Mouse (Mus musculus) heart, embryonic 13.5 days (tissue): Measurements from ENCODE around the gene Tmem11. TPM values are rescaled to one million over a fixed set of nuclear protein-coding genes. Genes with fewer than 3 reads are reported as not detected.
"Not testable (repeated sequence)": the region's sequence is repeated elsewhere in the genome, so short reads cannot be mapped to it uniquely, and the experiment has no call there.

ENCODE experiments used
- ATAC-seq: fragments of 200-750 bp; cut with Nextera tagmentation; 2 replicates; pipeline ENCODE4 v1.8.0; 2017; ENCODE audit warnings: moderate TSS enrichment; ENCODE audit not compliant: insufficient number of reproducible peaks, low FRiP score, low TSS enrichment; ENCODE audit errors: extremely low read depth
- H3K27ac ChIP-seq: fragments of 300-500 bp; sonication (generic); replicated peaks from 2 replicates; pipeline ENCODE4 v1.5.1; 2015; ENCODE audit warnings: moderate library complexity, mild to moderate bottlenecking, inconsistent platforms
- H3K27me3 ChIP-seq: fragments of 300-500 bp; sonication (generic); replicated peaks from 2 replicates; pipeline ENCODE4 v1.6.1; 2015; ENCODE audit warnings: mild to moderate bottlenecking, inconsistent platforms
- H3K36me3 ChIP-seq: fragments of 300-500 bp; sonication (generic); 2 replicates; pipeline ENCODE4 v1.6.1; 2015; ENCODE audit warnings: mild to moderate bottlenecking, inconsistent platforms
- H3K4me1 ChIP-seq: fragments of 300-500 bp; sonication (generic); 2 replicates; pipeline ENCODE4 v1.6.1; 2015; ENCODE audit warnings: inconsistent platforms
- H3K4me2 ChIP-seq: fragments of 300-500 bp; sonication (generic); 2 replicates; pipeline ENCODE4 v1.6.1; 2015; ENCODE audit warnings: inconsistent platforms, mild to moderate bottlenecking, moderate library complexity
- H3K4me3 ChIP-seq: fragments of 300-500 bp; sonication (generic); 2 replicates; pipeline ENCODE4 v1.5.1; 2015; ENCODE audit warnings: moderate library complexity, mild to moderate bottlenecking, inconsistent platforms
- H3K9ac ChIP-seq: fragments of 300-500 bp; sonication (generic); 2 replicates; pipeline ENCODE4 v1.6.1; 2015; ENCODE audit warnings: inconsistent platforms, mild to moderate bottlenecking, moderate library complexity
- H3K9me3 ChIP-seq: fragments of 300-500 bp; sonication (generic); 2 replicates; pipeline ENCODE4 v1.6.1; 2016; ENCODE audit warnings: inconsistent platforms
- WGBS: fragments of 180-500 bp; shearing (Covaris S2); methylation state at CpG from one replicate; pipeline ENCODE4 v1.1.7; 2015; ENCODE audit warnings: mixed read lengths; 5-methylcytosine and 5-hydroxymethylcytosine counted together
- polyA plus RNA-seq: library from polyadenylated mRNA; unstranded; fragments of >200 nt; fragmentation: Nextera tagmentation; extraction: Ambion mirVana; gene quantifications from 2 replicates; pipeline ENCODE4 v1.2.1, GENCODE M21; 2015

The Tmem11 gene
- polyA plus RNA-seq, 1 experiment from 2014 or later = 60.6 TPM

- Histone ChIP-seq H3K9me3 (no peaks in the 10 kb centered on the region), H3K9ac (no peak overlapping the region), H3K4me1 (peaks cover 26% of the 10 kb centered on the region), H3K4me3 (no peak overlapping the region), H3K36me3 (peaks cover 8% of the 10 kb centered on the region), H3K27ac (no peak overlapping the region), H3K27me3 (no peaks in the 10 kb centered on the region), H3K4me2 (no peak overlapping the region)
- ATAC-seq = no peak
- 70% methylated on average over 3 of the region's 3 CpGs for WGBS
These were observed 3.3 kb upstream of the Tmem11 start for GRCm38 (mm10) chr11:60882386-60882785.

- Histone ChIP-seq H3K4me1 (peaks cover 38% of the 10 kb centered on the region), H3K9me3 (no peaks in the 10 kb centered on the region), H3K4me2 (0 out of 2 replicates have a peak overlapping the region, but pooled peaks have one; percentile 83), H3K36me3 (peaks cover 8% of the 10 kb centered on the region), H3K9ac (no peak overlapping the region), H3K4me3 (no peak overlapping the region), H3K27ac (no peak overlapping the region), H3K27me3 (no peaks in the 10 kb centered on the region)
- 90% methylated on average over 4 of the region's 4 CpGs for WGBS
- ATAC-seq = no peak
These were observed 1.5 kb upstream of the Tmem11 start for GRCm38 (mm10) chr11:60880559-60880958.

- Histone ChIP-seq H3K27ac (peak overlapping the region; percentile 98), H3K36me3 (peaks cover 13% of the 10 kb centered on the region), H3K4me1 (peaks cover 48% of the 10 kb centered on the region), H3K27me3 (no peaks in the 10 kb centered on the region), H3K9me3 (no peaks in the 10 kb centered on the region), H3K4me2 (peak overlapping the region; percentile 83), H3K9ac (peak overlapping the region; percentile 98), H3K4me3 (peak overlapping the region; percentile 99)
- 2% methylated on average over 11 of the region's 11 CpGs for WGBS
- no peak for ATAC-seq
These were observed 351 bp upstream of the Tmem11 start for GRCm38 (mm10) chr11:60879423-60879822.

GRCm38 (mm10) chr11:60878056-60878612, 938 bp downstream of the Tmem11 start:
- H3K4me1 ChIP-seq = peaks cover 56% of the 10 kb centered on the region
- WGBS = under 1% methylated on average over 49 of the region's 52 CpGs
- H3K27ac ChIP-seq = peak overlapping the region; percentile 98
- peak overlapping the region; percentile 83 for H3K4me2 ChIP-seq
- no peaks in the 10 kb centered on the region for H3K9me3 ChIP-seq
- H3K4me3 ChIP-seq = peak overlapping the region; percentile 99
- no peaks in the 10 kb centered on the region for H3K27me3 ChIP-seq
- H3K9ac ChIP-seq = peak overlapping the region; percentile 98
- peaks cover 14% of the 10 kb centered on the region for H3K36me3 ChIP-seq
- peak; percentile 56 for ATAC-seq

- H3K27ac ChIP-seq = 0 out of 2 replicates have a peak overlapping the region, but pooled peaks have one; percentile 6
- WGBS = 77% methylated on average over 6 of the region's 6 CpGs
- peaks cover 91% of the 10 kb centered on the region for H3K4me1 ChIP-seq
- no peak for ATAC-seq
- no peaks in the 10 kb centered on the region for H3K27me3 ChIP-seq
- H3K36me3 ChIP-seq = peaks cover 19% of the 10 kb centered on the region
- H3K4me3 ChIP-seq = no peak overlapping the region
- peak overlapping the region; percentile 48 for H3K9ac ChIP-seq
- H3K4me2 ChIP-seq = no peak overlapping the region
- H3K9me3 ChIP-seq = no peaks in the 10 kb centered on the region
These were observed 6.0 kb downstream of the Tmem11 start for GRCm38 (mm10) chr11:60873101-60873500.

GRCm38 (mm10) chr11:60871409-60871808, 7.7 kb downstream of the Tmem11 start:
- Histone ChIP-seq H3K4me2 (peak overlapping the region; percentile 28; the same call in 1 of the 2 replicates), H3K9me3 (no peaks in the 10 kb centered on the region), H3K4me1 (peaks cover 95% of the 10 kb centered on the region), H3K27ac (peak overlapping the region; percentile 51), H3K4me3 (no peak overlapping the region), H3K9ac (no peak overlapping the region), H3K27me3 (no peaks in the 10 kb centered on the region), H3K36me3 (peaks cover 27% of the 10 kb centered on the region)
- 28% methylated on average over 4 of the region's 4 CpGs for WGBS
- no peak for ATAC-seq

GRCm38 (mm10) chr11:60869471-60869870, 9.6 kb downstream of the Tmem11 start:
- not testable (repeated sequence) for H3K27ac ChIP-seq, ATAC-seq, H3K9me3 ChIP-seq, H3K4me3 ChIP-seq, H3K27me3 ChIP-seq, H3K4me2 ChIP-seq, H3K9ac ChIP-seq
- H3K36me3 ChIP-seq = peaks cover 30% of the 10 kb centered on the region
- WGBS = 93% methylated on average over 6 of the region's 6 CpGs
- H3K4me1 ChIP-seq = peaks cover 92% of the 10 kb centered on the region

GRCm38 (mm10) chr11:60867904-60868303, 11.2 kb downstream of the Tmem11 start:
- no peak for ATAC-seq
- Histone ChIP-seq H3K36me3 (peaks cover 45% of the 10 kb centered on the region), H3K9ac (no peak overlapping the region), H3K4me1 (peaks cover 92% of the 10 kb centered on the region), H3K4me3 (no peak overlapping the region), H3K27ac (no peak overlapping the region), H3K27me3 (no peaks in the 10 kb centered on the region), H3K4me2 (no peak overlapping the region), H3K9me3 (no peaks in the 10 kb centered on the region)
- WGBS = 70% methylated on average over 8 of the region's 8 CpGs

- Histone ChIP-seq H3K4me1 (peaks cover 91% of the 10 kb centered on the region), H3K4me2 (no peak overlapping the region), H3K9ac (no peak overlapping the region), H3K36me3 (peaks cover 49% of the 10 kb centered on the region), H3K27ac (no peak overlapping the region), H3K27me3 (no peaks in the 10 kb centered on the region), H3K4me3 (no peak overlapping the region), H3K9me3 (no peaks in the 10 kb centered on the region)
- no peak for ATAC-seq
- 85% methylated on average over 3 of the region's 3 CpGs for WGBS
These were observed 11.6 kb downstream of the Tmem11 start for GRCm38 (mm10) chr11:60867456-60867855.

GRCm38 (mm10) chr11:60866021-60866420, 13.1 kb downstream of the Tmem11 start:
- H3K36me3 ChIP-seq = peaks cover 64% of the 10 kb centered on the region
- no peak overlapping the region for H3K4me3 ChIP-seq
- no peak for ATAC-seq
- no peak overlapping the region for H3K27ac ChIP-seq
- WGBS = 61% methylated on average over 2 of the region's 2 CpGs
- no peaks in the 10 kb centered on the region for H3K9me3 ChIP-seq
- no peak overlapping the region for H3K4me2 ChIP-seq
- no peaks in the 10 kb centered on the region for H3K27me3 ChIP-seq
- H3K4me1 ChIP-seq = peaks cover 85% of the 10 kb centered on the region
- H3K9ac ChIP-seq = no peak overlapping the region

- ATAC-seq = no peak
- 84% methylated on average over 14 of the region's 14 CpGs for WGBS
- H3K4me2 ChIP-seq = no peak overlapping the region
- H3K9me3 ChIP-seq = no peaks in the 10 kb centered on the region
- no peak overlapping the region for H3K4me3 ChIP-seq
- H3K36me3 ChIP-seq = peaks cover 68% of the 10 kb centered on the region
- no peak overlapping the region for H3K9ac ChIP-seq
- H3K27me3 ChIP-seq = no peaks in the 10 kb centered on the region
- peaks cover 76% of the 10 kb centered on the region for H3K4me1 ChIP-seq
- H3K27ac ChIP-seq = no peak overlapping the region
These were observed 14.2 kb downstream of the Tmem11 start for GRCm38 (mm10) chr11:60864916-60865315.

GRCm38 (mm10) chr11:60864166-60864565, 14.9 kb downstream of the Tmem11 start:
- no peaks in the 10 kb centered on the region for H3K27me3 ChIP-seq
- peaks cover 69% of the 10 kb centered on the region for H3K4me1 ChIP-seq
- no peak overlapping the region for H3K9ac ChIP-seq
- peak overlapping the region; percentile 65; the same call in 1 of the 2 replicates for H3K27ac ChIP-seq
- WGBS = 87% methylated on average over 2 of the region's 2 CpGs
- no peak for ATAC-seq
- H3K9me3 ChIP-seq = no peaks in the 10 kb centered on the region
- H3K4me2 ChIP-seq = no peak overlapping the region
- H3K4me3 ChIP-seq = no peak overlapping the region
- peaks cover 71% of the 10 kb centered on the region for H3K36me3 ChIP-seq
